Mouse (Mus musculus): ENCODE measurements around the gene Cadps2.

GRCm38 (mm10) chr6:23810087-23810486, 29.1 kb downstream of the Cadps2 start:
- no peak for TF ChIP-seq CTCF (conservative IDR thresholded peaks at IDR 0.05 in 1 of 2, IDR thresholded peaks at IDR 0.05 in 1 of 2; ENCODE audit: low read depth in 2 of 2, low read length in 2 of 2)
- no peak for TF ChIP-seq EP300 (IDR thresholded peaks at IDR 0.05; ENCODE audit: low read length)
- no peak for TF ChIP-seq NRF1 (IDR thresholded peaks at IDR 0.05; ENCODE audit: low read depth, low read length)
- TF ChIP-seq BHLHE40 (IDR thresholded peaks at IDR 0.05; ENCODE audit: low read depth, low read length), result no peak
- TF ChIP-seq JUND (conservative IDR thresholded peaks at IDR 0.05; ENCODE audit: low read depth, low read length), result no peak
- TF ChIP-seq USF2 (conservative IDR thresholded peaks at IDR 0.05; ENCODE audit: low read depth, low read length), result no peak
- no peak for TF ChIP-seq POLR2A (IDR thresholded peaks at IDR 0.05; ENCODE audit: low read depth, low read length)
- no peak for TF ChIP-seq SMC3 (IDR thresholded peaks at IDR 0.05; ENCODE audit: low read depth, low read length)
- no peak for TF ChIP-seq ZNF384 (IDR thresholded peaks at IDR 0.05; ENCODE audit: low read depth, low read length)
- no peak for TF ChIP-seq ZMIZ1 (IDR thresholded peaks at IDR 0.05; ENCODE audit: low read depth, low read length)

Data from CH12.LX (cell line).